Mouse (Mus musculus) cerebellum, postnatal 4 days (tissue): ENCODE measurements around the gene App.

ENCODE experiments used
- DNase-seq, 2 experiments: peaks; one replicate each; pipeline ENCODE4 v3.0.0; 2022; ENCODE audit warnings: low spot score in 2 of 2, mixed read lengths in 1 of 2

Gene App

DNA sequence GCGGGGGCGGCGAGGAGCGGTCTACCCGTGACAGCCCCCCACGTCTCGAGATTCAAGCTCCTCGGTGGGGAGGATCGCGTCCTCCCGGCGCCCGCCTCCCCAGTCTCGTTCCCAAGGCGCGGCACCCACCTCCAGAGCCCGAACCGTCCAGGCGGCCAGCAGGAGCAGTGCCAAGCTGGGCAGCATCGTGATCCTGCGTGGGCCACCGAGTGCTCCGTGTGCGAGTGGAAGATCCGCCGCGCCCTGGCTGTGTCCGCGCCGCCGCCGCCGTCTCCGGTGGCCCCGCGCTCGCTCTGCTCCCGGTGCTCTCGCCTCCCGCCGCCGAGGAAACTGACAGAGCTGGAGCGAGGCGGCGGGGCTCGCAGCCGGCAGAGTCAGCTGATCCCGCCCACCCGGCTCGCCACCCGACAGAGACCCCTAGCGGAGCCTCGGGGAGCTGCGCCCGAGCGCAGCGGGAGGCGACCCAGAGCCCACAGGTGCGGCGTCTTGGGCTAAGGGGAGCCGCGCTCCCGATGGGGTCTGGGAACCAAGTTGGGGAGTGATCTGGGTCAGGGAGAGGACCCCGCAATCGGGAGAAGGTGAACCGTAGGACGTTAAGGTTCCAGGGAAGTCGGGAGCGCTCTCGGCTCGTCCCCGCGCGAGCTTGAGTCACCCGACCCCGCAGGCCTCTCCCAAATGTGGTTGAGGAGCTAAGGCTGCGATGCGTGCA is at the start of gene App:
TSS of gene App (minus strand) at position 394 of the 709 bp plus-strand sequence.
- peak; percentile 97 for DNase-seq

DNA sequence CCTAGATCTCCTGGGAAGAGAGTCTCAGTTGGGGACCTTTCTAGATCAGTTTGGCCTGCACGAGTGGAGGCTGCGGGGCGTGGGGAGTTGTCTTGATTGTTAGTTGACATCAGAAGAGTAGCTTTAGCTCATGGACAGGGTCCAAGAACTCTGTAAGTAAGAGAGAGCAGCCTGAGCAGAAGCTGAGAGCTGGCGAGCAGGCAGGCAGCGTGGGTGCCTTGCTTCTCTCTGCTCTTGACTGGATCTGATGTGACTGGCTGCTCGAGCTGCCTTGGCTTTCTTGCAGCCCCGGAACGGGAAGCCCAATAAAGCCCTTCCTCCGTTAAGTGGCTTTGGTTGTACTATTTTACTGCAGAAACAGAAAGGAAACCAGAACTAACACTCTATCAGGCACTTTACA is 42.3 kb upstream of the App start:
- DNase-seq, result no peak

DNA sequence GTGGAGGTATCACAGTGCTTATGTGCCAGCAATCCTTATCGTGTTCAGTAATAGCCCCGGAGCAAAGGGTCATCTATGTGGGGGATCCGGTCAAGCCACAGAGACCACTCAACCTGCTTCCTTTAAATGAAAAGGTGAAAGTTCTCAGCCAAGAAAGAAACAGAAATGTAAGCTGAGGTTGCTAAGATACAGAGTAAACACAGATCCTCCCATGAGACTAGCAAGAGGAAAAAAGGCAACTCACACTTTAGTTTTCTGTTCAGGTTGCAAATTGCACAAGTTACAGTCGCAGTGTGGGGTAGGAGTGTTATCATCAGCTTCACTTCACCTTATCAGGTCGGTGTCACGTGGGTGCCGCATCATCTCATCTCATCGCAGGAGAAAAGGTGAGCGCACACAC is 41.6 kb upstream of the App start:
- DNase-seq, result no peak

DNA sequence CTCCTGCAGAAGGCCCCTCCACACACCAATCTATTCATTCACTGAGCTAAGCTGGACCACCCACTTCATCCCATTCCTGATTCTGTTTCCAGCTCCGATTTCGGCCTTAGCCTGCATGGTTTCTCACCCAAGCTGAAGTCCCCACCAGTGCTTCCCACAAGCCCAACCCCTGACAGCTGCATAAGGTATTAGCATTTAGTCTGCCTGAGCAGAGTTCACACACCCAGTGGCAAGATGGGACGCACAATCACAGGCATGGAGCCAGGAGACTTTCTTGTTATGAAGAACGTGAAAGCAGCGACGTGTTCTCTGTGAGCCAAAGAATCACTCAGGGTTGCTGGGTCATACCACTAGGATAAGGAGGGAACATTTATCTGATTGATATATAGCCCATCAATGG is 22.1 kb upstream of the App start:
- no peak for DNase-seq

DNA sequence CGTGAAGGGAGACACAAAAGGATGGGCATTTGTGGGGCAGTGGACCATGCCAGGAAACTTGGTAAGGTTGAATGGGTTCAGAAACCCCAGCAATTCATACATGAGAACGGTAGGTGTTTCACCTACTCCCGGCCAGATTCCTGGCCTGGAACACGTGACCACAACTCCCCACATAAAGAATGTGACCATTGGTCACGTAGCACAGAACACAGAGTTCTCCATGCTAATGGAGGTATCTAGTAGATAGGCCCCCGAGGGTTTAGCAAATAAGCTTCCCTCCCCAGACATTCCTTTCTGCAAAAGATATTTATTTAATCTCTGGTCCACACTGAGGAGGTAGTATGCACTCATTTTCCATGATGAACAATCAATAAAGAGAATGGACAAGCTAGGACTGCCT is 21.6 kb upstream of the App start:
- no peak for DNase-seq

DNA sequence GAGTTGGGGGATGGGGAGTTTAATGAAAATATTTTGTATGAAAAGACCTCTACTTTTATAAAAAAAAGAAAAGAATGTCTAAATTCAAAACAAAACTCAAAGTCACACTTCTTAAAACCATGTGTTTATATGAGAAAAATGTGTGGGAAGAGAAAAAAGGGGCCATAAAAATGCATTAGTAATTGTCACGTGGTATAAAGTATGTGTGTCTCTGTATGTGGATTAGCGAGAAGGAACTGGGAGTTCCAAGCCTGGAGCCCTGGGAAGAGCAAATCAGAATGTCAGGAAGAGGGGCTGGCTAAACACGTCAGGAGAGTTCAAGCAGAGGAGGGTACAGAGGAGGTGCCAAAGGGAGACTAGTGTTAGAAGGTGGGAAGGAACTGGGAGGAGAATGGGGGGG is 7.9 kb upstream of the App start:
- DNase-seq, result no peak

DNA sequence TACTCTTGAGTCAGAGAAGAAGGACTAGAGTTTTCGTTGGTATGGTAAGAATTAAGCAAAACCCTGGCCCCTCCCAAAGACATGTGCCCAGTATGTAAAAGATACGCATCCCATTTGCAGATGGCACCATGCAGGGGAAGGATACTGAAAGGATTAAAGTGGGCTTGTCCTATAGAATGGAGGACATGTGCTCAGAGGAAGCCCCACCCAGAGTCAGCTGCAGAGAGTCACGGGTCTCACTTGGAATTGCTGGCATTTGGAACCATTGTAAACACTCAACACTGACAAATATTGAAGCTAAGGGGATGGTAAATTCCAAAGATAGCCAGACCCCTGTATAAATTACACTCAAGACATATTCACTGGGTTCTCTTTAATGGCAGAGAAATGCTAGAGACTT is 7.1 kb upstream of the App start:
- DNase-seq, result no peak

DNA sequence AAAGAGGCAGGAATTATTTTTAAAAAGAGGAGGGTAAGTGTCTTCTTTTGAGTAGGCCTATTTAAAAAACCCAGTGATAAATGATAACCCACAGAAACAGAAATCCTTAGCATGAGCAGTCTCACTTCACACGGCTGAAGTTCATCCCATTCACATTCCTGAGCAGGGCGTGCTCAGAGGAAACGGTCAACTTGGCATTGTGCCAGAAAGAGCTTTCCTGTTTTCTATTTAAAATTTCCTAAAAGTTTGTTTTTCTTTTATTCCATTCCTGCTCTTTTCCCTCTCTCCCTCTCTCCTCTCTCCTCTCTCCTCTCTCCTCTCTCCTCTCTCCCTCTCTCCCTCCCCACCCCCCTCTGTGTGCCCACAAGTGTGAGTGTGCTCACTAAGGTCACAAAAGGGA is 3.1 kb upstream of the App start:
- DNase-seq, result no peak

DNA sequence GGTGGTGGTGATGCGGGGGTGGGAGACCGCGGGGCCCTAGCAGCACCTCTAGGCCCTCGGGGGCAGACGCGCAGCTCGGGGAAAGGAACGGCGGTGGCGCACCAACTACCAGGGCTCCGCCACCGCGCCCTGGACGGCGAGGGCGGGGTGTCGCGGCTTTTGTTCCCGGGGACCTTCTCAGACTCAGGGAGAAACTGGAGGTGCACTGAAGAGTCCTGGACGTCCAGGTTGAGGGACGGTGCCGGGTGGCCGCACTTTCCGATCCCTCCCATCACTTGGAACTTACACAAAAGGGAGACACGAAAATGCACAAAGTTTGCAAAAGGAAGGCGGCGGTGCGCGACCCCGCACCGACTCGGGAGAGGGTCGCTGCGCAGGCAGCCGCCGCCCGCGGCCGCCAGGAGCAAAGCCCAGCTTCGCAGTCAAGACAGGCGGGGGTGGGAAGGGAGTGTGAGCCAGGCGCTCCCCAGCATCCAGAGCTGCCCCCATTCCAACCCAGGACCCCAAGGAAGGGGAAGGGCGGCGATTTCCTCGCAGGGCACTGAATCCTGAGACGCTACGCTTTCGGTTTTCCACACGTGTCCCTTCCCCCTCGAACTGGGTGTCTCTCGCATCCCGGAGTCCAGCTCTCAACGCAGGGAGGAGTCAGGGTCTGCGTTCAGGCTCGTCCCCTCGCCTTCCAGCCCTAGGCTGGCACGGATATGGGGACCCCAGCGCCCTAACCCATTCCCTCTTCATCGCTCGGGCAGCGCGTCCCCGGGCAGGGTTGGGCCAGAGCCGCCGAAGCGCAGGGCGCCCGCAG is 794 bp downstream of the App start:
- peak; percentile 46 to 58 for DNase-seq

DNA sequence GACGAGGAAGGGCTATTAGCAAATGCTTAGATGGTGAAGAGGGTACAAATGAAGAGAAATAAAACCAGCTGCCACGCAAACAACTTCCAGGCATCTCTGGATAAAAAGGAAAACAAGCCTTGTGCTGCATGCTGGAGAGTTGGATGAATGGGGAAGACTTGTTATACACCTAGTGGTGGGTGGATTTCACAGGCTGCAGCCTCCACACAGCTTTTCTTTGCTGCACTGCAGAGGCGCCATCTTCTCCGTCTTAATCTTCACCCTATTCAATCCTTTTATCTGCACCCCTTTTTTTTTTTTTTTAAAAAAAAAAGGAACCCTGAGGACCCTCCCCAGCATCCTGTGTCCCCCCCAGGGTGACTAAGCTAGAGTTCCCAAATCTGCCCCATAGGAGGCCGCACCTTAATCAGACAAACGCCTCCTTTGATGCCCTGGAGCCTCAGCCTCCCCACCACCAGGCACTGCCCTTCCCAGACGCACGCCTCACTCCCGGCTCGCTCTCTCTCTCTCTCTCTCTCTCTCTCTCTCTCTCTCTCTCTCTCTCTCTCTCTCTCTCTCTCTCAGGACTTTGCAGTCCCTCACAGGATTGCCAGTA is 1.5 kb downstream of the App start:
- peak in 1 of 2 experiments; percentile 48 for DNase-seq

DNA sequence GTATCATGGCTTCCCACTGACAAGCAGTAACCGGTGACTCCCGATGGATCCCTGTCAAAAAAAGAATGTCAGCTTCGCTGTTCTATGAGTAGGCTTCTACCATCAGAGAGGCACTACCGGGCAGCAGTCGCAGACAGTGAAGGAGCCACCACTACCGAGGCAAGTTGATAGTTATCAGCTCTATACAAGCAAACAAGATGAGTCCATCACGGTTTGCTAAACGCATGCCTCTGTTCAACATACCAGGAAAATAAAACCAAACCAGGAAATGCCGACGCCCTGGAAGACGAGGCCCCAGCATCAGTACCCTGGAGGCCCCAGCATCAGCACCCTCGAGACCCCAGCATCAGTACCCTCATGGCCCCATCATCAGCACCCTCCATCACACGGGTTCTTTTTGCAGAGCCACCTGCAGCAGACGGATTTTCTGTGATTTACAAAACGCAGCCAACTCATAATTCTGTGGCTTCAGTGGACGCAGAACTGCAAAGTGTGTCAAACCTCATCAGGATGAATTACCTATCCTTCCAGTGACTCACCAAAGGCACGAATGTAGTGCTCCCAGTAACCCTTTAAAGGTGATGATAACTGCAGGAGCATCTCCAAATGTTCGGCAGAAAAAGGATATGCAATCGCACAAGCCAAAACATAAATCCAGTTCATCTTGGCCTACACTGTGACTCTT is 2.6 kb downstream of the App start:
- no peak for DNase-seq

DNA sequence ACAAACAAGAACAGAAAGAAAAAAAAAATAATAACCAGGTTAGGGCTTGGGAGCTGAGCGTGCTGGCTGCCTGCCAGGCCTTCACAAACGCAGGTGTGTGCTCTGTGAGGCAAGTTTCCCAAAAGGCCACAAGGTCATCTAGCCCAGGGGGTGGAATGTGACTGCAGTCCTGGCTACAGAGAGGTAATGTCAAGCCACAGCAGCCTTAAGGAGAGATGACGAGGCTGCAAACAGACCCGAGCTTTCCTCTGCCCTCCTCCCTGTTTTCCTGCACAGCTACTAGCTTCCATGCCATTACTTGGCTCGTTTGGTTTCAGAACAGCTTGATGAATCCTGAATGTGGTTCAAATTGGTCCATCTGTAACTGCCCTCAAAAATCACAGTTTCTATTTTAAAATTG is 4.7 kb downstream of the App start:
- DNase-seq, result no peak

DNA sequence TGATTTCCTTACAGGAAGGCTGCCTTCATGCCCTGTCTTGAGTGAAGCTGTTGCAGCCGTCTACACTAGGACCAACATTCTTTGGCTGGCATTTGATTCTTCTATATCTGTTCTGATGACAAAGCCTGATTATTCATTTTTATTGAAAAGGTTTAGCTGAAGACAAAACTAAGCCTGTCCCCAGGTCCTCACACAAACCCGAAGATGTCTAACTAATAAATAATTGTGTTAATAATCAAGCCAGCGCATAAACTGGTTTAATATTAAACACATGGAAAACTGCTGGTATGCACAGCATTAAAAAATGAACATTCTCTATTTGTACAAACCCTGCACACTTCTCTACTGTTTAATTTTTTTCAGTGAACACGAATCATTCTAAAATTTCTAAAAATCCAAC is 7.4 kb downstream of the App start:
- no peak for DNase-seq

DNA sequence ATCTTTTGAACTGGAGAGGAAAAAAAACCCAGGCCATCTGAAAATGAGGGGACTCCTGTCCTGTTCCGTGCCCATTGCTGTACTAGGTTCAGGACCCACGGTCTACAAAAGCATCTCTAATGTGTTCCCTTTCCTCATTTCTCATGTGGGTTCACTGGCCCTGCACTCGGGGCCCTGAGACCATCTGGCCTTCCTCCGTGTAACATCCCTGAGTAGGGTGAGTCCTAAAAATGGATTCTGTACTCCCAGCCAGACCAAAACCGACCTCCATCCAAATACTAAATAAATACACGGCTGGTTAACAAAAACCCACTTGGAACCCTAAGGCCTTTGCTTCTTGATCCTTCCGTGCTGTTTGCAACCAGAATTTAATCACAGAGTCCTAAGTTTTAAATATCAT is 7.9 kb downstream of the App start:
- DNase-seq, result no peak

DNA sequence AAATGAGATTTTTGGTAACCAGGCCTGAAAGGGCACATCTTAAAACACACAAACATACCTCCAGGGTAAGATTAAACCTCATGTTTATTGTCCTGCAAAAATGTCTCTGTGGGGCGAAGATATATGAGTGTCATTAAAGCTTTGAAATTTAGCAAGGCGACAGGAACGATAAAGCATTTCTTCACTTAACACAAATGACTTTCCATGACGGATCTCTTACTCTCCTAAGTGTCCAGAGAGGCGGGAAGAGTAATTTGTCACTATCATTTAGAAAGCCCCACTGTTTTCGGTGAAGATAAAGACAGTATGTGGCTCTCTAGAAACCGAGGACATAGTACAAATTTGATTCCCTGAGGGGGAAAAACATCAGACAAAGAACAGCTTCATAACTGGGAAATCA is 8.4 kb downstream of the App start:
- DNase-seq, result no peak

DNA sequence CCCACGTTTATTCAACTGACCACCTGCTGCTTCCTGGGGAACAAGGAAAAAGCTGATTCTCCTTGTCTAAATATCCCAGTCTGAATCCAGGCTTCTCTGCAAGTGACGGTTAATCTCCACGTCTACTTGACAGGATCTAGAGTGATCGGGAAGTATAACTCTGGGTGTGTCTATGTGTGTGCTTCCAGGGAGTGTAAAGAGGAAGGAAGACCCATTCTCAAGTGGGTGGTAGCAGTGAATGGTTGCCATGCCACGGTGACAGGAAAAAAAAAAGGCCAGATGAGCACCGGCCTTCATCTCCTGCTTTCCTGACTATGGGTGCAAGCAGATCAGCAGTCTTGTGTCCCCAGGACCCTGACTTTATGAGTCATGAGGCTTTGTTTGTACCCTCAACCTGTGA is 10.8 kb downstream of the App start:
- no peak for DNase-seq

DNA sequence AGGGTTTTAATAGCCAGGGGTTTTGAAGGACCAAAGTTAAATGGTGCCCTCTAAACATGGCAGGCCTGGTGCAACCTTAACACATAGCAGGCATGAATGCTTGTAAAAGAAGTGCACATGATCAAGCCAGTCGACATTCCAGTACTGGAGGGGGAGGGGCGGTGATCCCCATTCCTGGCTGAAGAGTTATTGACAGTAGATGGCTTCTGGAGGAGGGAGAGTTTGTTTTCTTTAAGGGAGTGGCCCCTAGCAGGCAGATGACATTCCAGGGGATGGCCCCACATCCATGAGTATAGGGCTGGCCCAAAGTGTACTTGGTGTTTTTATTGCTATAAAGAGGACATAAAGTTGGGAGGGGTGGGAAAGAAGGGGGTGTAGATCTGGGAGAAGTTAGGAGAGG is 13.4 kb downstream of the App start:
- no peak for DNase-seq

DNA sequence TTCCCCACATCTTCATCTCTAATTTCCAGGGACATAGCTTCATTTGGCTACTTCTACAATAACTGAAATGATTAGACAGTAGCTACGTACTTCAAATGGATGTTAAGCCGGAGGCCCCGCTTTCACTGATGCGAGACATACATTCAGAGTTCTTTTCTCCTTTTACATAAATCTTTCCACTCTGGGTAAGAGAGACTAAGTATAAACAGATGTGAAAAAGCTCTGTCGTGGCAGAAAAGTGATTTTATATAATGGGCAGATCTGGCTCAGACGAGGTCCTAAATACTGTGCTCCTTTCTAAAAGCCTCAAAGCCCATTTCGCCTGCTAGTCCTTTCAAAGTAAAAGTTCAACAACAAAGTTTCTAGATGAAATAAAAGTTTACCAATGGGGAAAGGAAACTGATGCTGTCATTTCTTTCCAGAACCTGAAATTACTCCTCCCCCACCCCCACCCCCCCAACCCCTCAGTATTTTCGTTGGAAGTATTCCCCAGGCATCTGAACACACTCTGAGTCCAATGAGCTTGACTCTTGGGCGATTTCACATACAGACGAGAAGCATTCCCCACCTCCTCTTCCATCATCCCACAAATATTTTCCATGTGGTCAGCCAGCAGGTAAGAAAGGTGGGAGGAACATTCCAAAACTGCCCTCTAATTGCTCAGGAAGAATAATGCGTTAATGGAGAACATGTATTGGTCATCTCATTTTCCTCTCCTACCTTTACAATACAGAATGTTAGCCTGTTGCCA is 15.6 kb downstream of the App start:
- DNase-seq, result no peak

DNA sequence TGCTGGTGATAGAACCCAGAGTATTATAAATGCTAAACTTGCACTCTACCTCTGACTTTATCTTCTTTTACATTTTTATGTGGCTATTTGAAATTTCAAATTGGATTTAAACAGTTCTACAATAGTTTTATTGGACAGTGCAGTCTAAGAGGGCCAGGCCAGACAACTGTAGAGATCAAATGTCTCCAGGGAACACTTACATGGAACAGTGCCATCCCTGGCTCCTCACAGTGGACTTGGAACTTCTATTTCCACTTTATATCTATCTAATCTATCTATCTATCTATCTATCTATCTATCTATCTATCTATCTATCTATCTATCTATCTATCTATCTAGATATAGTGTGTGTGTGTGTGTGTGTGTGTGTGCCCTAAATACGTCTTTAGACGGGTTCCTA is 16.4 kb downstream of the App start:
- DNase-seq, result no peak

DNA sequence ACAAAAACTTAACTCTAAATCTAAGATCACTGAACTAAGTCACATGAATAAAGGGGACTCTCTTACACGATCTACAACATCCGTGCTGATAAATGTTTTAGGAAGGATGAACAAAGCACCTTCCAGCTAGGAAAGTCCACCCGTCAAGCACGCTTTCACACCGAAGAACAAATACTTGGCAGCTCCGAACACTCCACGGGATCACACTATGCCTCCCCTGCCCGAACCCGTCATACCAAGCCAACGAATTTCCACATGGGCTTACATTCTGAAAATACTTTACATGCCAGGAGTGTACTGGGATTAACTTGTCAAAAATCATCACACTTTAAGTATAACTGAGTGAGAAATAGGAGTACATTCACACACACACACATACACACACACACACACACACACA is 17.7 kb downstream of the App start:
- DNase-seq, result no peak

DNA sequence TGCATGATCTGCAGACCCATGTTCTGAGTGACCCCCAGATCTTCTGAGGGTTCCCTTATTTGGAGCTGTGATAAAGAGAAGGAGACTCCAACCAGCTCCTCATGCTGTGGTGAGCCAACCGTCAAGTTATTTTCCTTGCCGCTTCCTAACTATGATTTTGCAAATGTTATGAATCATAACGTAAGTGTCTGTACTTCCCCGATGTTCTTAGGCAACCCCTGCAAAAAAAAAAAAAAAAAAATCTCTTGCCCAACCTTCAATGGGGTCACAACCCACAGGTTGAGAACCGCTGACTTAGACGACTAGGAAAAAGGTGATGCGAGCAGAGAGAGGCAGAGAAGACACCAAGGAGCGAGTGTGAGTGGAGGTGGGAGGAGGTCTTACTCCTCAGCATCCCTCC is 21.1 kb downstream of the App start:
- DNase-seq, result no peak

DNA sequence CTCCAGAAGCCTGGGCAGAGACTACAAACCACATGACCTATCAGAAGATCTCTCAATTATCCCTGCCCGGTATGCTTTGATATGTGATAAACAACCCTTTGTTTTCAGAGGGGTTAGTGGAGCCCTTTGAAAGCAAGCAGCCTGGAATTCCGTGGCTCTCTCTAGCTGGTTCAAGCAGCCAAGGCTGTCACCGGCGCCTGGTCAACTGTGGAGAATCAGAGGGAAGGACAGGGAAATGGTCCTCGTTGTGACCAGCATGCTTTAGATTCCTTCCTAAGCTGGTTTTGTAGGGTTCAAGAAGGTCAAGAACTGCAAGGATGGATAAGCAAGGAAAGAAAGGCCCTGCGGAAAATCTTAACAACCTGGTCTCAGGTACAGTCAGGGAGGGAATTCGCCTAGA is 21.9 kb downstream of the App start:
- no peak for DNase-seq
